Mouse (Mus musculus) telencephalon, adult 2 months (tissue): Measurements from ENCODE around the gene Hnrnph3.

Source experiments
- DNase-seq: peaks from one replicate; pipeline ENCODE4 v3.0.0-alpha.2; 2011; ENCODE audit warnings: low read depth, low spot score

The Hnrnph3 gene

GRCm38 (mm10) chr10:62987341-62987740 is 36.7 kb downstream of the Hnrnph3 start:
- DNase-seq, result no peak

- no peak for DNase-seq
Measured at GRCm38 (mm10) chr10:62984495-62984894, 39.5 kb downstream of the Hnrnph3 start.

GRCm38 (mm10) chr10:62984072-62984471 is 39.9 kb downstream of the Hnrnph3 start:
- DNase-seq, result no peak

- DNase-seq, result peak; percentile 68
Measured at GRCm38 (mm10) chr10:62980039-62980954, 43.7 kb downstream of the Hnrnph3 start, which contains the start of gene Rufy2. Gene Rufy2, plus strand, starts transcription at chr10:62980223.

DNA sequence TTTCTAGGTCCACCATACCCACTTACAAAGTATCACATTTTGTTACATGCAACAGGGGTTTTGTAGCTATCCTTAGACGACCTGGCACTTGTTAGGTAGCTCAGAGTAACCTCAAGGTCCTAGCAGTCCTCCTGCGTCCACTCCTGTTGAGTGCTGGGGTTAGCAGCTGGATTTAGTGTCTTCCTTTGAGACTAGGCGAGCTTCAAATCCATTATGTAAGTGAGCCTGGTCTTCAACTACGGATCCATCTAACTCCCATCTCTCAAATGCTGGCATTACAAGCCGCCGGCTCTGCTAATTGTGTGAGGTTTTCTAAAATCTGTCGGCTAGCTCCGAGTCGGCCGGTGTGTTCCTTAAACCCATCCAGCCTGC is 44.4 kb downstream of the Hnrnph3 start:
- no peak for DNase-seq

DNA sequence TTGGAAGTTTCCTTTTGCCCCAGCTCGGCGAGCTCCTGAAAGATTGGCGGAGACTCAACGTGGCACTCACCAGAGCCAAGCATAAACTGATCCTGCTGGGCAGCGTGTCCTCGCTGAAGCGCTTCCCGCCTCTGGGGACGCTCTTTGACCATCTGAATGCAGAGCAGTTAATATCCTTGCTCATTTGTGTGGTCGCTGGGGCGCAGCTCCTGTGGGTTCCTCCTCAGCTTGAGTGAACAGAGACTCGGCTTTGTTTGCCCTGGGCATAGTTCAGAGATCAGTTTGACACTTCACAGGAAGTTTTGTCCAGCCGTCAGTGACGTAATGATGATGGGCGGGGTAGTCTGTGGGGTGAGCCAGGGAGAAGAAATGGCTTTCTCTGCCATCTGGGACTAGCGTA is 52.2 kb downstream of the Hnrnph3 start:
- DNase-seq, result no peak

GRCm38 (mm10) chr10:62966291-62966690 is 57.7 kb downstream of the Hnrnph3 start:
- no peak for DNase-seq

DNA sequence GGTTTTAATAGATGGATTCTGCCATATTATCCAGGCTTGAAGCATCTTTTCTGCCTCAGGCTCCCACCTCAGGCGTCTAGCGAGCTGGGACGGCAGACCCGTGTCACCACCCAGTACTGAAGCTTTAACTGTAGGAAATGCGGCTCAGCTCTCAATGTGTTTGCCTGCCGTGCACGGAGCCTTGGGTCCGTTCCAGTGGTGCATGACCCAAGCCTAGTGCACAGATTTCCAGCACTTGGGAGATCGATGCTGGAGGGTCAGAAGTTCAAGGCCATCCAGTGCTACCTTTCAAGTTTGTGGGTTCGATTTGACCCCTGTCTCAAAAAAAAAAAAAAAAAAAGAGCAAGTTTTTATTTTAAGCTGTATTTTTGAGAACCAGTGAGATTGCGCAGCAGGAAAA is 58.2 kb downstream of the Hnrnph3 start:
- no peak for DNase-seq
